Mouse (Mus musculus) midbrain, embryonic 16.5 days (tissue): ENCODE results near the gene Ruvbl2. TPM values are rescaled to one million over a fixed set of nuclear protein-coding genes. Genes with fewer than 3 reads are reported as not detected.
A peak's percentile ranks its signal among the peaks of the same experiment; 100 is the strongest.

Experiments used
- ATAC-seq: fragments of 200-750 bp; cut with Nextera tagmentation; 2 replicates; pipeline ENCODE4 v1.8.0; 2017; ENCODE audit warnings: moderate TSS enrichment
- H3K27ac ChIP-seq: fragments of 300-500 bp; sonication (generic); 2 replicates; pipeline ENCODE4 v1.5.1; 2014; ENCODE audit warnings: mild to moderate bottlenecking, low read length, mixed read lengths
- H3K27me3 ChIP-seq: fragments of 300-500 bp; sonication (generic); 2 replicates; pipeline ENCODE4 v1.6.1; 2014; ENCODE audit warnings: low read depth, low read length, mixed read lengths; ENCODE audit not compliant: control insufficient read depth, insufficient read depth
- H3K36me3 ChIP-seq: fragments of 300-500 bp; sonication (generic); 2 replicates; pipeline ENCODE4 v1.6.1; 2014; ENCODE audit warnings: mild to moderate bottlenecking, low read length, moderate library complexity, mixed read lengths; ENCODE audit not compliant: control insufficient read depth, insufficient read depth
- H3K4me1 ChIP-seq: fragments of 300-500 bp; sonication (generic); 2 replicates; pipeline ENCODE4 v1.6.1; 2014; ENCODE audit warnings: mild to moderate bottlenecking, low read length, mixed read lengths; ENCODE audit not compliant: control insufficient read depth, insufficient read depth
- H3K4me2 ChIP-seq: fragments of 300-500 bp; sonication (generic); 2 replicates; pipeline ENCODE4 v1.6.1; 2014; ENCODE audit warnings: mild to moderate bottlenecking, low read length, mixed read lengths
- H3K4me3 ChIP-seq: fragments of 300-500 bp; sonication (generic); 2 replicates; pipeline ENCODE4 v1.5.1; 2014; ENCODE audit warnings: low read depth, mild to moderate bottlenecking, low read length, moderate library complexity, mixed read lengths
- H3K9ac ChIP-seq: fragments of 300-500 bp; sonication (generic); 2 replicates; pipeline ENCODE4 v1.6.1; 2014; ENCODE audit warnings: low read depth, low read length, mixed read lengths
- H3K9me3 ChIP-seq: fragments of 300-500 bp; sonication (generic); replicated peaks from 2 replicates; pipeline ENCODE4 v1.6.1; 2014; ENCODE audit warnings: mild to moderate bottlenecking, low read length, mixed read lengths; ENCODE audit not compliant: control insufficient read depth, poor library complexity, severe bottlenecking
- WGBS: fragments of 180-500 bp; shearing (Covaris S2); extraction: QIAGEN DNeasy Blood & Tissue Kit; methylation state at CpG from one replicate; pipeline ENCODE4 v1.1.7; 2014; 5-methylcytosine and 5-hydroxymethylcytosine counted together
- polyA plus RNA-seq: library from polyadenylated mRNA; unstranded; fragments of >200 nt; fragmentation: Nextera tagmentation; extraction: Ambion mirVana; gene quantifications from 2 replicates; pipeline ENCODE4 v1.2.1, GENCODE M21; 2015

Ruvbl2 gene
- polyA plus RNA-seq, 1 experiment from 2014 or later = 103 TPM

GRCm38 (mm10) chr7:45457204-45458060 is 19.5 kb upstream of the Ruvbl2 start:
- H3K27ac ChIP-seq = peak overlapping the region; percentile 89
- no peaks in the 10 kb centered on the region for H3K9me3 ChIP-seq
- ATAC-seq = no peak
- H3K4me3 ChIP-seq = peak overlapping the region; percentile 59
- 71% methylated on average over 9 of the region's 10 CpGs for WGBS
- peak overlapping the region; percentile 88 for H3K9ac ChIP-seq
- H3K4me1 ChIP-seq = peaks cover 31% of the 10 kb centered on the region
- H3K4me2 ChIP-seq = peak overlapping the region; percentile 76
- H3K36me3 ChIP-seq = peaks cover 28% of the 10 kb centered on the region
- H3K27me3 ChIP-seq = no peaks in the 10 kb centered on the region

GRCm38 (mm10) chr7:45456721-45457203 is 18.9 kb upstream of the Ruvbl2 start:
- no peaks in the 10 kb centered on the region for H3K27me3 ChIP-seq
- H3K4me2 ChIP-seq = peak overlapping the region; percentile 76
- H3K9me3 ChIP-seq = no peaks in the 10 kb centered on the region
- 54% methylated on average over 9 of the region's 9 CpGs for WGBS
- H3K4me3 ChIP-seq = peak overlapping the region; percentile 59
- H3K9ac ChIP-seq = peak overlapping the region; percentile 88
- peaks cover 29% of the 10 kb centered on the region for H3K4me1 ChIP-seq
- peak overlapping the region; percentile 64 for H3K27ac ChIP-seq
- ATAC-seq = no peak
- peaks cover 26% of the 10 kb centered on the region for H3K36me3 ChIP-seq

GRCm38 (mm10) chr7:45455932-45456696 is 18.2 kb upstream of the Ruvbl2 start:
- no peaks in the 10 kb centered on the region for H3K9me3 ChIP-seq
- H3K27ac ChIP-seq = no peak overlapping the region

GRCm38 (mm10) chr7:45454971-45455370 is 17.1 kb upstream of the Ruvbl2 start:
- WGBS = 90% methylated on average over 14 of the region's 15 CpGs
- Histone ChIP-seq H3K9ac (no peak overlapping the region), H3K27me3 (no peaks in the 10 kb centered on the region), H3K27ac (no peak overlapping the region), H3K4me1 (peaks cover 17% of the 10 kb centered on the region), H3K36me3 (peaks cover 27% of the 10 kb centered on the region), H3K4me3 (no peak overlapping the region), H3K4me2 (no peak overlapping the region), H3K9me3 (no peaks in the 10 kb centered on the region)
- ATAC-seq = no peak

More at GRCm38 (mm10) chr7:45455932-45456696, 18.2 kb upstream of the Ruvbl2 start:
- H3K9ac ChIP-seq = no peak overlapping the region
- H3K4me2 ChIP-seq = no peak overlapping the region
- ATAC-seq = no peak
- WGBS = 76% methylated on average over 13 of the region's 13 CpGs
- H3K4me1 ChIP-seq = peaks cover 29% of the 10 kb centered on the region
- no peaks in the 10 kb centered on the region for H3K27me3 ChIP-seq
- peaks cover 26% of the 10 kb centered on the region for H3K36me3 ChIP-seq
- no peak overlapping the region for H3K4me3 ChIP-seq

GRCm38 (mm10) chr7:45451344-45451982 is 13.6 kb upstream of the Ruvbl2 start:
- peak; percentile 73; the same call in 1 of the 2 replicates for ATAC-seq
- WGBS = 52% methylated on average over 23 of the region's 23 CpGs
- no peak overlapping the region for H3K4me3 ChIP-seq
- no peaks in the 10 kb centered on the region for H3K9me3 ChIP-seq
- H3K4me2 ChIP-seq = no peak overlapping the region
- no peaks in the 10 kb centered on the region for H3K27me3 ChIP-seq
- no peak overlapping the region for H3K27ac ChIP-seq
- no peaks in the 10 kb centered on the region for H3K4me1 ChIP-seq
- peaks cover 14% of the 10 kb centered on the region for H3K36me3 ChIP-seq
- no peak overlapping the region for H3K9ac ChIP-seq

- H3K4me1 ChIP-seq = no peaks in the 10 kb centered on the region
- ATAC-seq = no peak
- H3K4me2 ChIP-seq = no peak overlapping the region
- WGBS = 100% methylated on average over 1 of the region's 1 CpGs
- no peak overlapping the region for H3K27ac ChIP-seq
- H3K4me3 ChIP-seq = no peak overlapping the region
- no peak overlapping the region for H3K9ac ChIP-seq
- peaks cover 13% of the 10 kb centered on the region; the same call in 1 of the 2 replicates for H3K36me3 ChIP-seq
- no peaks in the 10 kb centered on the region for H3K27me3 ChIP-seq
- H3K9me3 ChIP-seq = no peaks in the 10 kb centered on the region
Measured at GRCm38 (mm10) chr7:45449974-45450373, 12.1 kb upstream of the Ruvbl2 start.

- H3K4me3 ChIP-seq = no peak overlapping the region
- H3K4me1 ChIP-seq = no peaks in the 10 kb centered on the region
- H3K36me3 ChIP-seq = peaks cover 7% of the 10 kb centered on the region; the same call in 1 of the 2 replicates
- 0 out of 2 replicates have a peak, but pooled peaks have one; percentile 8 for ATAC-seq
- no peak overlapping the region for H3K9ac ChIP-seq
- WGBS = 43% methylated on average over 11 of the region's 11 CpGs
- H3K4me2 ChIP-seq = no peak overlapping the region
- H3K27me3 ChIP-seq = no peaks in the 10 kb centered on the region
- no peaks in the 10 kb centered on the region for H3K9me3 ChIP-seq
- H3K27ac ChIP-seq = no peak overlapping the region
Measured at GRCm38 (mm10) chr7:45447325-45447990, 9.6 kb upstream of the Ruvbl2 start.

GRCm38 (mm10) chr7:45446589-45446988 is 8.7 kb upstream of the Ruvbl2 start:
- peaks cover 7% of the 10 kb centered on the region; the same call in 1 of the 2 replicates for H3K36me3 ChIP-seq
- no peak overlapping the region for H3K27ac ChIP-seq
- H3K9ac ChIP-seq = no peak overlapping the region
- no peaks in the 10 kb centered on the region for H3K9me3 ChIP-seq
- H3K27me3 ChIP-seq = no peaks in the 10 kb centered on the region
- no peak overlapping the region for H3K4me2 ChIP-seq
- ATAC-seq = no peak
- H3K4me3 ChIP-seq = no peak overlapping the region
- H3K4me1 ChIP-seq = no peaks in the 10 kb centered on the region
